Mouse (Mus musculus) MEL (cell line): ENCODE measurements at regions not wholly inside any gene's neighbourhood (a gene's known extent, or its start where the extent isn't known, plus 50 kb on each side); places are given as distances from the start of the nearest gene placed in this dataset.

Experiments used
- DNase-seq: peaks from one replicate; pipeline ENCODE4 v3.0.0; 2011; ENCODE audit warnings: low read depth, low spot score
- H3K27ac ChIP-seq: 2 replicates; pipeline ENCODE4 v1.5.1; 2012; ENCODE audit warnings: low read depth, mild to moderate bottlenecking, control low read depth, low read length, moderate library complexity; ENCODE audit not compliant: control insufficient read depth
- H3K27me3 ChIP-seq, 2 experiments: fragments of 150-350 bp in 1 of 2; sonication (generic) in 1 of 2; 2 replicates each; pipeline ENCODE4 v1.6.1; 2012; ENCODE audit warnings: low read length in 2 of 2, mild to moderate bottlenecking in 2 of 2, improper control_type of control experiment in 1 of 2, moderate library complexity in 1 of 2; ENCODE audit not compliant: insufficient read depth in 2 of 2, control insufficient read depth in 1 of 2
- H3K36me3 ChIP-seq, 2 experiments: 2 replicates each; pipeline ENCODE4 v1.6.1; 2012 to 2014; ENCODE audit warnings: low read length in 2 of 2, improper control_type of control experiment in 1 of 2, inconsistent platforms in 1 of 2, mild to moderate bottlenecking in 1 of 2; ENCODE audit not compliant: insufficient read depth in 2 of 2, control insufficient read depth in 1 of 2
- H3K4me1 ChIP-seq, 2 experiments: fragments of 150-350 bp in 1 of 2; sonication (generic) in 1 of 2; 2 replicates each; pipeline ENCODE4 v1.6.1; 2012; ENCODE audit warnings: low read length in 2 of 2, improper control_type of control experiment in 1 of 2, mild to moderate bottlenecking in 1 of 2; ENCODE audit not compliant: insufficient read depth in 2 of 2, control insufficient read depth in 1 of 2
- H3K4me3 ChIP-seq, 2 experiments: fragments of 150-350 bp in 1 of 2; sonication (generic) in 1 of 2; 2 replicates each; pipeline ENCODE4 v1.5.1; 2012; ENCODE audit warnings: low read depth in 2 of 2, low read length in 2 of 2, mild to moderate bottlenecking in 2 of 2, moderate library complexity in 2 of 2, control low read depth in 1 of 2, improper control_type of control experiment in 1 of 2; ENCODE audit not compliant: control insufficient read depth in 1 of 2, insufficient read depth in 1 of 2
- H3K79me2 ChIP-seq: 2 replicates; pipeline ENCODE4 v1.6.1; 2012; ENCODE audit warnings: mild to moderate bottlenecking, low read length, moderate library complexity; ENCODE audit not compliant: control insufficient read depth, poor library complexity, insufficient read depth
- H3K9ac ChIP-seq: 2 replicates; pipeline ENCODE4 v1.6.1; 2012; ENCODE audit warnings: low read depth, mild to moderate bottlenecking, control low read depth, low read length, moderate library complexity; ENCODE audit not compliant: control insufficient read depth, poor library complexity, severe bottlenecking
- H3K9me3 ChIP-seq: fragments of 150-350 bp; sonication (generic); replicated peaks from 2 replicates; pipeline ENCODE4 v1.6.1; 2012; ENCODE audit warnings: mild to moderate bottlenecking, low read length, improper control_type of control experiment, moderate library complexity; ENCODE audit not compliant: insufficient read depth
- CHD1 ChIP-seq: IDR thresholded peaks from 2 replicates; pipeline ENCODE4 v1.6.1; 2012; ENCODE audit warnings: low read depth, mild to moderate bottlenecking, inconsistent platforms, low read length, improper control_type of control experiment
- CHD2 ChIP-seq: IDR thresholded peaks from 2 replicates; pipeline ENCODE4 v1.6.1; 2011; ENCODE audit warnings: low read length, improper control_type of control experiment
- CTCF ChIP-seq, 3 experiments: IDR thresholded peaks in 2 of 3; conservative IDR thresholded peaks in 1 of 3; 2 replicates each; pipeline ENCODE4 v1.5.1; 2011 to 2012; ENCODE audit warnings: low read length in 3 of 3, low read depth in 2 of 3, mild to moderate bottlenecking in 2 of 3, improper control_type of control experiment in 1 of 3, inconsistent platforms in 1 of 3, mixed read lengths in 1 of 3, moderate library complexity in 1 of 3; ENCODE audit not compliant: control insufficient read depth in 1 of 3, insufficient read depth in 1 of 3, poor library complexity in 1 of 3, severe bottlenecking in 1 of 3
- E2F4 ChIP-seq: IDR thresholded peaks from 2 replicates; pipeline ENCODE4 v1.6.1; 2011; ENCODE audit warnings: low read depth, low read length, improper control_type of control experiment, borderline replicate concordance
- EP300 ChIP-seq, 2 experiments: IDR thresholded peaks; 2 replicates each; pipeline ENCODE4 v1.6.1; 2011; ENCODE audit warnings: improper control_type of control experiment in 2 of 2, low read length in 2 of 2, low read depth in 1 of 2, mild to moderate bottlenecking in 1 of 2
- JUND ChIP-seq: IDR thresholded peaks from 2 replicates; pipeline ENCODE4 v1.6.1; 2011; ENCODE audit warnings: low read depth, mild to moderate bottlenecking, improper control_type of control experiment, low read length
- MAFK ChIP-seq: IDR thresholded peaks from 2 replicates; pipeline ENCODE4 v1.6.1; 2011; ENCODE audit warnings: low read depth, mild to moderate bottlenecking, low read length, improper control_type of control experiment, borderline replicate concordance
- MAZ ChIP-seq: IDR thresholded peaks from 2 replicates; pipeline ENCODE4 v1.6.1; 2012; ENCODE audit warnings: low read depth, mild to moderate bottlenecking, inconsistent platforms, low read length, improper control_type of control experiment
- MXI1 ChIP-seq: IDR thresholded peaks from 2 replicates; pipeline ENCODE4 v1.6.1; 2011; ENCODE audit warnings: mild to moderate bottlenecking, low read depth, low read length, improper control_type of control experiment
- MYC ChIP-seq: IDR thresholded peaks from 2 replicates; pipeline ENCODE4 v1.6.1; 2011; ENCODE audit warnings: low read depth, mild to moderate bottlenecking, low read length, improper control_type of control experiment, moderate library complexity
- NRF1 ChIP-seq: IDR thresholded peaks from 2 replicates; pipeline ENCODE4 v1.6.1; 2014; ENCODE audit warnings: low read depth, mild to moderate bottlenecking, inconsistent platforms, low read length, improper control_type of control experiment, moderate library complexity; ENCODE audit not compliant: poor library complexity, insufficient read depth, severe bottlenecking
- POLR2A ChIP-seq, 2 experiments: IDR thresholded peaks; 2 replicates each; pipeline ENCODE4 v1.6.1; 2011 to 2012; ENCODE audit warnings: low read length in 2 of 2, mild to moderate bottlenecking in 2 of 2, control low read depth in 1 of 2, improper control_type of control experiment in 1 of 2, low read depth in 1 of 2, moderate library complexity in 1 of 2; ENCODE audit not compliant: control insufficient read depth in 1 of 2, insufficient read depth in 1 of 2, poor library complexity in 1 of 2
- POLR2AphosphoS2 ChIP-seq: IDR thresholded peaks from 2 replicates; pipeline ENCODE4 v1.6.1; 2011; ENCODE audit warnings: low read length, improper control_type of control experiment
- POLR2AphosphoS5 ChIP-seq: IDR thresholded peaks from 2 replicates; pipeline ENCODE4 v1.6.1; 2012; ENCODE audit warnings: low read depth, borderline replicate concordance, mild to moderate bottlenecking, inconsistent platforms, low read length, moderate library complexity, mixed read lengths
- RAD21 ChIP-seq: IDR thresholded peaks from 2 replicates; pipeline ENCODE4 v1.6.1; 2011; ENCODE audit warnings: mild to moderate bottlenecking, low read depth, low read length, improper control_type of control experiment
- RCOR1 ChIP-seq: IDR thresholded peaks from 2 replicates; pipeline ENCODE4 v1.6.1; 2012; ENCODE audit warnings: low read depth, mild to moderate bottlenecking, inconsistent platforms, low read length, improper control_type of control experiment
- SMC3 ChIP-seq: IDR thresholded peaks from 2 replicates; pipeline ENCODE4 v1.6.1; 2011; ENCODE audit warnings: low read depth, low read length, improper control_type of control experiment
- TBP ChIP-seq: IDR thresholded peaks from 2 replicates; pipeline ENCODE4 v1.8.0; 2011; ENCODE audit warnings: low read depth, low read length, improper control_type of control experiment
- UBTF ChIP-seq: IDR thresholded peaks from 2 replicates; pipeline ENCODE4 v1.6.1; 2012; ENCODE audit warnings: low read depth, mild to moderate bottlenecking, inconsistent platforms, low read length, improper control_type of control experiment, moderate library complexity, borderline replicate concordance; ENCODE audit not compliant: insufficient read depth
- USF2 ChIP-seq, 2 experiments: IDR thresholded peaks; 2 replicates each; pipeline ENCODE4 v1.6.1; 2011 to 2012; ENCODE audit warnings: improper control_type of control experiment in 2 of 2, low read length in 2 of 2, borderline replicate concordance in 1 of 2, inconsistent platforms in 1 of 2, low read depth in 1 of 2, mild to moderate bottlenecking in 1 of 2; ENCODE audit not compliant: insufficient read depth in 1 of 2
- ZC3H11A ChIP-seq: IDR thresholded peaks from 2 replicates; pipeline ENCODE4 v1.6.1; 2012; ENCODE audit warnings: low read depth, mild to moderate bottlenecking, inconsistent platforms, low read length, improper control_type of control experiment
- ZMIZ1 ChIP-seq: IDR thresholded peaks from 2 replicates; pipeline ENCODE4 v1.6.1; 2012; ENCODE audit warnings: low read depth, mild to moderate bottlenecking, inconsistent platforms, low read length, improper control_type of control experiment, moderate library complexity
- ZNF384 ChIP-seq: IDR thresholded peaks from 2 replicates; pipeline ENCODE4 v1.6.1; 2012; ENCODE audit warnings: low read depth, mild to moderate bottlenecking, inconsistent platforms, low read length, improper control_type of control experiment

GRCm38 (mm10) chr3:7755445-7755844 lies 1135.2 kb upstream of the 1700008P02Rik start:
- no peaks in the 10 kb centered on the region for H3K79me2 ChIP-seq
- no peaks in the 10 kb centered on the region for H3K9me3 ChIP-seq
- DNase-seq: peak; percentile 88
- H3K4me1 ChIP-seq: no peaks in the 10 kb centered on the region
- no peak overlapping the region for H3K4me3 ChIP-seq
- no peak overlapping the region for H3K9ac ChIP-seq
- no peak overlapping the region for H3K27ac ChIP-seq
- no peaks in the 10 kb centered on the region; a peak in 1 of 4 replicates for H3K27me3 ChIP-seq
- H3K36me3 ChIP-seq: no peaks in the 10 kb centered on the region
- TF ChIP-seq ZNF384 (0 out of 2 replicates have a peak, but pooled peaks have one; percentile 37), MYC (0 out of 2 replicates have a peak, but pooled peaks have one; percentile 31), RCOR1 (no peak)

GRCm38 (mm10) chr3:7713741-7714140 lies 1093.5 kb upstream of the 1700008P02Rik start:
- Histone ChIP-seq H3K79me2 (no peaks in the 10 kb centered on the region), H3K27ac (no peak overlapping the region), H3K4me3 (no peak overlapping the region), H3K9ac (no peak overlapping the region), H3K27me3 (no peaks in the 10 kb centered on the region), H3K4me1 (no peaks in the 10 kb centered on the region), H3K36me3 (no peaks in the 10 kb centered on the region), H3K9me3 (no peaks in the 10 kb centered on the region)
- no peak for DNase-seq
- no peak for TF ChIP-seq E2F4
- no peak for TF ChIP-seq ZNF384
- no peak for TF ChIP-seq RAD21
- no peak for TF ChIP-seq UBTF
- TF ChIP-seq POLR2A (IDR thresholded peaks at IDR 0.05; ENCODE audit: control insufficient read depth in 1 of 2, insufficient read depth in 1 of 2, low read depth in 1 of 2, low read length in 2 of 2, poor library complexity in 1 of 2): no peak
- TF ChIP-seq SMC3: no peak
- TF ChIP-seq CTCF (IDR thresholded peaks at IDR 0.05 in 2 of 3, conservative IDR thresholded peaks at IDR 0.05 in 1 of 3; ENCODE audit: control insufficient read depth in 1 of 3, insufficient read depth in 1 of 3, low read depth in 2 of 3, low read length in 3 of 3, poor library complexity in 1 of 3, severe bottlenecking in 1 of 3): no peak
- peak; percentile 50; the same call in 1 of the 2 replicates for TF ChIP-seq MAFK

DNA sequence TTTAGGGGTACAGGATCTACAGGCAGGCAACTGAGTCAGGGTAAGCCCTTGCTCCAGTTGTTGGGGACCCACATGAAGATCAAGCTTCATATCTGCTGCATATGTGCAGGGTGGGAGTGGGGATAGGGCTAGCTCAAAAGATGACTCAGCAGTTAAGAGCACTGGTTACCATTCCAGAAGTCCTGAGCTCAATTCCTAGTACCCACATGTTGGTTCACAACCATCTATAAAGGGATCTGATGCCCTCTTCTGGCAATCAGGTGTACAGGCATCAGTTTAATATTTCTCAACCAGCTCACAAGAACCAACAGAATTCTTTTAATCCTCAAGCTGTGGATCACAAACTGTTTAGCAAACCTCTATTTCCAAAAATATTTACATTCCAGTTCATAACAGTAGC lies 1092.9 kb upstream of the 1700008P02Rik start:
- Histone ChIP-seq H3K9me3 (no peaks in the 10 kb centered on the region), H3K4me3 (no peak overlapping the region), H3K36me3 (no peaks in the 10 kb centered on the region), H3K4me1 (no peaks in the 10 kb centered on the region), H3K9ac (no peak overlapping the region), H3K79me2 (no peaks in the 10 kb centered on the region), H3K27ac (no peak overlapping the region), H3K27me3 (no peaks in the 10 kb centered on the region)
- TF ChIP-seq JUND: no peak
- no peak for TF ChIP-seq MYC
- TF ChIP-seq TBP: no peak
- no peak for TF ChIP-seq ZMIZ1
- TF ChIP-seq POLR2AphosphoS5: no peak
- TF ChIP-seq CTCF (IDR thresholded peaks at IDR 0.05 in 2 of 3, conservative IDR thresholded peaks at IDR 0.05 in 1 of 3; ENCODE audit: control insufficient read depth in 1 of 3, insufficient read depth in 1 of 3, low read depth in 2 of 3, low read length in 3 of 3, poor library complexity in 1 of 3, severe bottlenecking in 1 of 3): peak in 1 of 3 experiments; percentile 41; a peak in 1 of 6 replicates
- TF ChIP-seq POLR2AphosphoS2: no peak
- no peak for TF ChIP-seq MXI1
- TF ChIP-seq SMC3: peak; percentile 46
- TF ChIP-seq EP300 (IDR thresholded peaks at IDR 0.05; ENCODE audit: low read depth in 1 of 2, low read length in 2 of 2): no peak
- TF ChIP-seq USF2 (IDR thresholded peaks at IDR 0.05; ENCODE audit: borderline replicate concordance in 1 of 2, insufficient read depth in 1 of 2, low read depth in 1 of 2, low read length in 2 of 2): no peak
- no peak for TF ChIP-seq NRF1
- no peak for TF ChIP-seq ZC3H11A
- no peak for TF ChIP-seq MAZ
- no peak for TF ChIP-seq MAFK
- TF ChIP-seq CHD1: no peak
- TF ChIP-seq RAD21: peak; percentile 42
- TF ChIP-seq CHD2: no peak
- DNase-seq: peak; percentile 8
